In genomic region chr9:14394956-14395561, GRCm38 (mm10) we compare ENCODE assay signal across 31 mouse cellular contexts. TPM values are rescaled to one million over a fixed set of nuclear protein-coding genes. Genes with fewer than 3 reads are reported as not detected.
DNase-seq lines count a peak whose midpoint lies in the region; ATAC-seq and TF ChIP-seq lines count a peak whose summit lies in the region.
"Had no signal": no experiment of that assay in that cellular context is flagged by ENCODE, and none has a peak within 500 bp of the region (broad histone marks: within the 10 kb centered on the region; RNA-seq: fewer than 3 reads in every experiment).

No protein-coding gene starts in this region.

- H3K9ac ChIP-seq in liver, embryonic 16.5 days (ENCODE audit: low read depth, low read length): no peak overlapping the region
- H3K9ac ChIP-seq: embryonic facial prominence, embryonic 15.5 days; hindbrain, embryonic 13.5 days; lung, embryonic 14.5 days; neural tube, embryonic 13.5 days had no signal

- peak overlapping the region; percentile 2; the same call in 1 of the 2 replicates for H3K27ac ChIP-seq in layer of hippocampus, adult 2 months
- H3K27ac ChIP-seq in liver, embryonic 16.5 days (ENCODE audit: low read length): 0 out of 2 replicates have a peak overlapping the region, but pooled peaks have one; percentile 31
- H3K27ac ChIP-seq: embryonic facial prominence, embryonic 10.5 days; embryonic facial prominence, embryonic 15.5 days; hindbrain, embryonic 13.5 days; kidney, postnatal 0 days; neural tube, embryonic 13.5 days; stomach, postnatal 0 days had no signal

- H3K36me3 ChIP-seq in liver, embryonic 16.5 days (ENCODE audit: control insufficient read depth, insufficient read depth): no peaks in the 10 kb centered on the region
- H3K36me3 ChIP-seq: embryonic facial prominence, embryonic 10.5 days; embryonic facial prominence, embryonic 15.5 days; hindbrain, embryonic 13.5 days; neural tube, embryonic 13.5 days had no signal

- no peaks in the 10 kb centered on the region for H3K9me3 ChIP-seq in liver, embryonic 16.5 days (replicated peaks; ENCODE audit: control insufficient read depth, low read length)
- H3K9me3 ChIP-seq: embryonic facial prominence, embryonic 10.5 days; embryonic facial prominence, embryonic 15.5 days; hindbrain, embryonic 13.5 days; neural tube, embryonic 13.5 days had no signal

- no peaks in the 10 kb centered on the region for H3K27me3 ChIP-seq in liver, embryonic 16.5 days (ENCODE audit: control insufficient read depth, insufficient read depth, low read depth, low read length)
- H3K27me3 ChIP-seq: embryonic facial prominence, embryonic 15.5 days; hindbrain, embryonic 13.5 days; neural tube, embryonic 13.5 days had no signal

- DNase-seq in layer of hippocampus, adult 2 months (ENCODE audit: low spot score in 2 of 2): peak in 1 of 2 experiments; percentile 34
- no peak for DNase-seq in layer of hippocampus, adult 9-10 months (ENCODE audit: low spot score)
- DNase-seq in right cerebral cortex, postnatal 10 days (ENCODE audit: low spot score in 2 of 2): peak; percentile 53 to 69
- no peak for DNase-seq in right cerebral cortex, postnatal 36 days (ENCODE audit: low spot score in 2 of 2)
- peak; percentile 65 for DNase-seq in telencephalon, adult 2 months (ENCODE audit: low read depth, low spot score)
- DNase-seq in gastrocnemius, postnatal 25 days: no peak
- DNase-seq: adrenal gland, adult 8-10 months; B cell, adult 2 months; cerebellum, adult 8-10 months; cerebellum, postnatal 25 days; gastrocnemius, postnatal 10 days; heart, postnatal 36 days; kidney, adult 8-10 months; kidney, postnatal 4 days; left cerebral cortex, postnatal 4 days; lung, embryonic 14.5 days; lung, postnatal 14 days; right cerebral cortex, postnatal 4 days; thymus, adult 2 months; thymus, postnatal 36 days had no signal

- H3K4me1 ChIP-seq in liver, embryonic 16.5 days (ENCODE audit: control insufficient read depth, low read depth, low read length): peaks cover 12% of the 10 kb centered on the region
- H3K4me1 ChIP-seq: embryonic facial prominence, embryonic 10.5 days; embryonic facial prominence, embryonic 15.5 days; hindbrain, embryonic 13.5 days; neural tube, embryonic 13.5 days had no signal

- ATAC-seq in liver, embryonic 16.5 days (ENCODE audit: low read depth): no peak
- ATAC-seq: forebrain, embryonic 14.5 days; intestine, embryonic 16.5 days had no signal

- 39% methylated on average over 2 of the region's 2 CpGs for WGBS in liver, embryonic 16.5 days (ENCODE audit: insufficient replicate concordance)

- H3K4me2 ChIP-seq in liver, embryonic 16.5 days (ENCODE audit: low read depth, low read length): no peak overlapping the region
- H3K4me2 ChIP-seq: embryonic facial prominence, embryonic 15.5 days; heart, embryonic 11.5 days; hindbrain, embryonic 13.5 days; lung, embryonic 14.5 days; midbrain, embryonic 11.5 days; neural tube, embryonic 13.5 days had no signal

- TF ChIP-seq CTCF in layer of hippocampus, adult 2 months (conservative IDR thresholded peaks at IDR 0.05): no peak

- no peak overlapping the region for H3K4me3 ChIP-seq in layer of hippocampus, adult 2 months
- H3K4me3 ChIP-seq in liver, embryonic 16.5 days (ENCODE audit: low read depth, low read length): no peak overlapping the region
- H3K4me3 ChIP-seq: embryonic facial prominence, embryonic 10.5 days; embryonic facial prominence, embryonic 15.5 days; hindbrain, embryonic 13.5 days; neural tube, embryonic 13.5 days had no signal

RNA-seq across cellular contexts. Expression of gene Endod1, which starts 13.8 kb away (rescaled TPM):
- total RNA-seq in layer of hippocampus, adult 2 months (2021): 10 to 100 TPM; 67.3 to 73.6 TPM
- polyA plus RNA-seq in liver, embryonic 16.5 days (2015; fragmentation: Nextera tagmentation; extraction: Ambion mirVana): 36.6 and 36.7 TPM in 2 replicates
- 1 to 10 TPM; 3.8 to 4.1 TPM for total RNA-seq in gastrocnemius, postnatal 25 days (2021)

Comparison
In these comparisons a context has a peak if more than half of its experiments do, and no peak if none do; other contexts are left out.
1. DNase-seq: peak in right cerebral cortex, postnatal 10 days (2 of 2) and telencephalon, adult 2 months (single experiment); none in layer of hippocampus, adult 9-10 months (single experiment), right cerebral cortex, postnatal 36 days (0 of 2) and gastrocnemius, postnatal 25 days (single experiment).
2. RNA of gene Endod1, which starts 13.8 kb away (total RNA-seq): 67.3 to 73.6 TPM in layer of hippocampus, adult 2 months; 3.8 to 4.1 TPM in gastrocnemius, postnatal 25 days; every median in the first group is over 10 times any median in the second.